Mouse (Mus musculus) forebrain, postnatal 0 days (tissue): ENCODE data around the gene Ager. TPM values are rescaled to one million over a fixed set of nuclear protein-coding genes. Genes with fewer than 3 reads are reported as not detected.
A peak's percentile ranks its signal among the peaks of the same experiment; 100 is the strongest.

ENCODE experiments used
- ATAC-seq: fragments of 200-750 bp; cut with Nextera tagmentation; 2 replicates; pipeline ENCODE4 v1.8.0; 2017; ENCODE audit warnings: mild to moderate bottlenecking, moderate library complexity
- DNase-seq: peaks from one replicate; pipeline ENCODE4 v3.0.0-alpha.2; 2015
- H3K27ac ChIP-seq: fragments of 300-500 bp; sonication (generic); 2 replicates; pipeline ENCODE4 v1.5.1; 2014; ENCODE audit warnings: low read depth, mild to moderate bottlenecking, antibody characterized with exemption, low read length, moderate library complexity, mixed read lengths
- H3K27me3 ChIP-seq: fragments of 300-500 bp; sonication (generic); 2 replicates; pipeline ENCODE4 v1.6.1; 2014; ENCODE audit warnings: mild to moderate bottlenecking, low read length, mixed read lengths; ENCODE audit not compliant: insufficient read depth
- H3K36me3 ChIP-seq: fragments of 300-500 bp; sonication (generic); 2 replicates; pipeline ENCODE4 v1.6.1; 2014; ENCODE audit warnings: mild to moderate bottlenecking, moderate library complexity; ENCODE audit not compliant: insufficient read depth
- H3K4me1 ChIP-seq: fragments of 300-500 bp; sonication (generic); 2 replicates; pipeline ENCODE4 v1.6.1; 2014; ENCODE audit warnings: antibody characterized with exemption; ENCODE audit not compliant: insufficient read depth
- H3K4me2 ChIP-seq: fragments of 300-500 bp; sonication (generic); 2 replicates; pipeline ENCODE4 v1.6.1; 2014; ENCODE audit warnings: low read depth, mild to moderate bottlenecking, moderate library complexity
- H3K4me3 ChIP-seq: fragments of 300-500 bp; sonication (generic); 2 replicates; pipeline ENCODE4 v1.5.1; 2014; ENCODE audit warnings: low read depth, low read length, mixed read lengths
- H3K9ac ChIP-seq: fragments of 300-500 bp; sonication (generic); 2 replicates; pipeline ENCODE4 v1.6.1; 2014; ENCODE audit warnings: mild to moderate bottlenecking
- H3K9me3 ChIP-seq: fragments of 300-500 bp; sonication (generic); 2 replicates; pipeline ENCODE4 v1.6.1; 2016; ENCODE audit warnings: low read length
- CTCF ChIP-seq: sonication (generic); IDR thresholded peaks from 2 replicates; pipeline ENCODE4 v1.5.1; 2016; ENCODE audit warnings: antibody characterized with exemption, control low read depth, low read depth
- WGBS: fragments of 180-500 bp; shearing (Covaris S2); extraction: QIAGEN DNeasy Blood & Tissue Kit; methylation state at CpG from one replicate; pipeline ENCODE4 v1.1.7; 2014; 5-methylcytosine and 5-hydroxymethylcytosine counted together
- polyA plus RNA-seq: library from polyadenylated mRNA; unstranded; fragments of >200 nt; fragmentation: Nextera tagmentation; extraction: Ambion mirVana; gene quantifications from 2 replicates; pipeline ENCODE4 v1.2.1, GENCODE M21; 2015
- total RNA-seq: library from RNA; depleted of rRNA; stranded (reverse); fragments of >200 nt; gene quantifications from 2 replicates; pipeline ENCODE4 v1.2.3, GENCODE M21; 2014

Gene Ager
- total and polyA plus RNA-seq, 2 experiments from 2014 or later: 1.2 to 2.8 TPM

DNA sequence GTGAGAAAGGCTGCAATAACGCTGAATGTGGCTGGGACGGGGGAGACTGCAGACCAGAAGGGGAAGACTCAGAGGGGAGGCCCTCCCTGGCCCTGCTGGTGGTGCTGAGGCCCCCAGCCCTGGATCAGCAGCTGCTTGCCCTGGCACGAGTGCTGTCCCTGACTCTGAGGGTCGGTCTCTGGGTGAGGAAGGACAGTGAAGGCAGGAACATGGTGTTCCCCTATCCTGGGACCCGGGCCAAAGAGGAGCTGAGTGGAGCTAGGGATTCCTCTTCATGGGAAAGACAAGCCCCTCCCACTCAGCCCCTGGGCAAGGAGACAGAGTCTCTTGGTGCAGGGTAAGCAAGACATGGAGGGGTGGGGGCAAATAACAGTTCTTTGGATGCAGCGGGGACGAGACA lies 14.3 kb upstream of the Ager start:
- no peak overlapping the region for H3K9ac ChIP-seq
- H3K27me3 ChIP-seq: no peaks in the 10 kb centered on the region
- H3K4me1 ChIP-seq: peaks cover 16% of the 10 kb centered on the region
- 51% methylated on average over 7 of the region's 7 CpGs for WGBS
- no peak overlapping the region for H3K4me2 ChIP-seq
- H3K36me3 ChIP-seq: no peaks in the 10 kb centered on the region
- no peak for TF ChIP-seq CTCF
- no peak overlapping the region for H3K27ac ChIP-seq
- no peak overlapping the region for H3K4me3 ChIP-seq
- no peak for ATAC-seq
- no peaks in the 10 kb centered on the region for H3K9me3 ChIP-seq
- no peak for DNase-seq

DNA sequence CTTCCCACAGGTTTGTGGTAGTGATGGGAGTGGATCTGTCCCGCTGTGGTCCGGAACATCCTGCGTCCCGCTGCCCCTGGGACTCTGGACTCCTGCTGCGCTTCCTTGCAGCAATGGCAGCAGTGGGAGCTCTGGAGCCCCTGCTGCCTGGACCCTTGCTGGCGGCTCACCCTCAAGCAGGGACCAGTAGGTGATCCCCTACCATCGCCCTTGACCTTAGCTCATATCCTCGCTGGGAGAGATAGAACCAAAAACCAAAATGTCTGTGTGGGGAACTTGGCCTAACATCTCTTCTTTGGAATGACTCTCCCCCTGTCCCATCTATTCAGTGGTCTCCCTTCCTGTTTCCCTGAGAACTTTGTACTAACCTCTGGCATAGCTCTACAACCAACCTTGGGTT lies 13.8 kb upstream of the Ager start:
- DNase-seq: no peak
- WGBS: 94% methylated on average over 8 of the region's 8 CpGs

DNA sequence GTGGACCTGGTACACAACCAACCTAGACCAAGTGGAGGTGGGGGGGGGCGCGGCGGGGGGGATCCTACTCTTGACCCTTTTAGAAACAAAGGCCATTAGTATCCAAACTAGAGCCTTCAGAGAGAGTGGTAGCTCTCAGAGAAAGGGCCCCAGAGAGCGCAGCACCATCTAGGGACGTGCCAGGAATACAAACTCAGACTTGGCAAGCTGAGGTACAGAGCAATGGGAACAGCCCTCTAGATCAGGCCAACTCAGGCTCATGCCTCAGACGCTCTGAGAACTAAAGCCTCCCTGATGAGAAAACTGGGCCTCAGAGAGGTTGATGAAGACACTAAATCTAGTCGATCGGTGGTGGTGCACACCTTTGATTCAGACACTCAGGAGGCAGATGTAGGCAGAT lies 12.5 kb upstream of the Ager start:
- H3K9ac ChIP-seq: no peak overlapping the region
- no peak overlapping the region for H3K4me2 ChIP-seq
- no peaks in the 10 kb centered on the region for H3K36me3 ChIP-seq
- ATAC-seq (no peak), DNase-seq (no peak)
- no peaks in the 10 kb centered on the region for H3K27me3 ChIP-seq
- TF ChIP-seq CTCF: no peak
- no peaks in the 10 kb centered on the region for H3K9me3 ChIP-seq
- 85% methylated on average over 8 of the region's 8 CpGs for WGBS
- H3K27ac ChIP-seq: no peak overlapping the region
- H3K4me3 ChIP-seq: no peak overlapping the region
- peaks cover 17% of the 10 kb centered on the region for H3K4me1 ChIP-seq

More for the DNA sequence above, 13.8 kb upstream of the Ager start:
- Histone ChIP-seq H3K4me3 (no peak overlapping the region), H3K9me3 (no peaks in the 10 kb centered on the region), H3K4me2 (no peak overlapping the region), H3K27ac (no peak overlapping the region), H3K27me3 (no peaks in the 10 kb centered on the region), H3K9ac (no peak overlapping the region), H3K4me1 (peaks cover 17% of the 10 kb centered on the region), H3K36me3 (no peaks in the 10 kb centered on the region)
- TF ChIP-seq CTCF: no peak
- no peak for ATAC-seq

DNA sequence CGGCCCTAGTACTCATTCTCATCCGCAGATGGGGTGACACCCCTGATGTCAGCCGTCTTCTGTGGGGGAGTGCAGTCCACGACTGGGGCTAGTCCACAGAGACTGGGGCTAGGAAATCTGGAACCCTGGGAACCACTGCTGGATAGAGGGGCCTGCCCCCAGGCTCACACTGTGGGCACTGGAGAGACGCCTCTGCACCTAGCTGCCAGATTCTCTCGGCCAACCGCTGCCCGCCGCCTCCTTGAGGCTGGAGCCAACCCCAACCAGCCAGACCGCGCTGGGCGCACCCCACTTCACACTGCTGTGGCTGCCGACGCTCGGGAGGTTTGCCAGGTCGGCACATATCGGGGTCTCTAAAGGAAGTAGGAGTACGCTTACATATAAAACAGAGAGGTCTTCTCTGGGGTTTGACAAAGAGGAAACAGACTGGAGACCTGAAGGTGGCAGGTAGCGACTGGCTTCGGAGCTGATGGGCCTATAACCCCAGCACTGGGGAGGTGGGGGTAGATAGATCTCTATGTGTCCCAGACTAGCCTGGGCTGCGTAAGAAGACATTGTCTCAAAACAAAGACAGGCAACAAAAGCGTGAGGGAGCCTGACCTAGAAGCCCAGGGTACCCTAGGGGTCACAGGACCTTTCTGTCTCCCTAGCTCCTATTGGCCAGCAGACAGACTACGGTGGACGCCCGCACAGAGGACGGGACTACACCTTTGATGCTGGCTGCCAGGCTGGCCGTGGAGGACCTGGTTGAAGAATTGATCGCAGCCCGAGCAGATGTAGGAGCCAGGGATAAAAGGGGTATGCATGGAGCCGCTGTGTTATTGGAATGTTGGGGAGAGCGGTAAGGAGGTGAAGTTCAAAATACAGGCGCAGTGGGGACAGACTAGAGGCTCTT lies 11.5 kb upstream of the Ager start:
- no peaks in the 10 kb centered on the region for H3K27me3 ChIP-seq
- H3K4me2 ChIP-seq: peak overlapping the region; percentile 98
- H3K4me3 ChIP-seq: peak overlapping the region; percentile 69
- DNase-seq: peak; percentile 60
- peak overlapping the region; percentile 87 for H3K9ac ChIP-seq
- peak overlapping the region; percentile 99 for H3K27ac ChIP-seq
- H3K36me3 ChIP-seq: no peaks in the 10 kb centered on the region
- ATAC-seq: no peak; the same call in 1 of the 2 replicates
- H3K4me1 ChIP-seq: peaks cover 20% of the 10 kb centered on the region
- no peak for TF ChIP-seq CTCF
- H3K9me3 ChIP-seq: no peaks in the 10 kb centered on the region
- WGBS: 12% methylated on average over 32 of the region's 32 CpGs

DNA sequence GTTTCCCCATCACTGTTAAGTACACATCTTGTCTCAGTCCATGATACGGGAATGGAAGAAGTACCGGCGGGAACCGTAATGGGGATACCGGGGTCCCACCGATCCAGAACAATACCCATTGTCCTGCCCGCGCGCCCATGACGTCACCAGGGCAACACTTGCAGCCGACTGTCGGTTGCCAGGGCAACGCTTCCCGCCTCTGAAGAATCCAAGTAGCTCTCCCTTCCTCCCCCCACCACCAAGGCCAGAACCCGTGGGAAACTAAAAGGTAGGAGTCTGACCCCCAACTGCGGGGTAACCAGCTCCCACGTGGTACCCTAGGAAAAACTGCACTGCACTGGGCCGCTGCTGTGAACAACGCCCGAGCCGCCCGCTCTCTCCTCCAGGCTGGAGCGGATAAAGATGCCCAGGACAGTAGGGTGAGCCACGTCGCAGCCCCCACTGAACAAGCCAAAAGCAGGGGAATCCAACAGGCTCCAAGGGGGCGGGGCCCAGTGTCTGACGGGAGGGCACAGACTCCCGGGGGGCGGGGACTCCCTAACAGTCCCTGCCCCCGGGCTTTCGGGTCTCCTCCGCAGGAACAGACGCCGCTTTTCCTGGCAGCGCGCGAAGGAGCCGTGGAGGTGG lies 10.8 kb upstream of the Ager start:
- TF ChIP-seq CTCF: no peak
- under 1% methylated on average over 38 of the region's 38 CpGs for WGBS
- peak overlapping the region; percentile 98 for H3K4me2 ChIP-seq
- ATAC-seq: peak; percentile 80
- peaks cover 25% of the 10 kb centered on the region for H3K4me1 ChIP-seq
- H3K4me3 ChIP-seq: peak overlapping the region; percentile 69
- H3K9me3 ChIP-seq: no peaks in the 10 kb centered on the region
- peak overlapping the region; percentile 87 for H3K9ac ChIP-seq
- no peaks in the 10 kb centered on the region for H3K36me3 ChIP-seq
- H3K27ac ChIP-seq: peak overlapping the region; percentile 99
- DNase-seq: peak; percentile 94
- H3K27me3 ChIP-seq: no peaks in the 10 kb centered on the region

DNA sequence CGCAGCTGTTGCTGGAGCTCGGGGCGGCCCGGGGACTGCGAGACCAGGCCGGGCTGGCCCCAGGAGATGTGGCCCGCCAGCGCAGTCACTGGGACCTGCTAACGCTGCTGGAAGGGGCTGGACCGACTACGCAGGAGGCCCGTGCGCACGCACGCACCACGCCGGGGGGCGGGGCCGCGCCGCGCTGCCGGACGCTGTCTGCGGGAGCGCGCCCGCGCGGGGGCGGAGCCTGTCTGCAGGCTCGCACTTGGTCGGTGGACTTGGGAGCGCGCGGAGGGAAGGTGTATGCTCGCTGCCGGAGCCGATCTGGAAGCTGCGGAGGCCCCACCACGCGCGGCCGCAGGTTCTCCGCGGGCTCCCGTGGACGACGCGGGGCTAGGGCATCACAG lies 10.2 kb upstream of the Ager start:
- Histone ChIP-seq H3K4me2 (peak overlapping the region; percentile 98), H3K36me3 (no peaks in the 10 kb centered on the region), H3K9ac (peak overlapping the region; percentile 87), H3K4me3 (peak overlapping the region; percentile 69), H3K27me3 (no peaks in the 10 kb centered on the region), H3K9me3 (no peaks in the 10 kb centered on the region), H3K27ac (peak overlapping the region; percentile 99), H3K4me1 (peaks cover 25% of the 10 kb centered on the region)
- WGBS: 5% methylated on average over 50 of the region's 50 CpGs
- peak; percentile 98 for DNase-seq
- no peak for TF ChIP-seq CTCF
- peak; percentile 86 for ATAC-seq

DNA sequence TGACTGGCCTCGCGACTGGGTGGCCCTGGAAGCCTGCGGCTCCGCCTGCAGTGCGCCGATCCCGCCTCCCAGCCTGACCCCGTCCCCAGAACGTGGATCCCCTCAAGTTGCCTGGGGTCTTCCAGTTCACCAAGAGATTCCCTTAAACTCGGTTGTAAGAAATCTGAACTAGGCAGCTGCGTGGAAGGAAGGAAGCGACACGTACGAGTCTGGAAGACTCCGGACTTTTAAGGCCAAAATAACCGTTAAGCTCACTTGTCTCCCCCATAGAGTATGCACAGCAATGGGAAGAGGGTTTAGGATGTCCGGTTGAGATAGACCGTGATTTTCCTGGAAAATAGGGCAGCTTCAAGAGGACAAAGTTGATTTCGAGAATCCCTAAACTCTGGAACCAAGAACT lies 9.8 kb upstream of the Ager start:
- 4% methylated on average over 19 of the region's 19 CpGs for WGBS
- H3K36me3 ChIP-seq: no peaks in the 10 kb centered on the region
- peak overlapping the region; percentile 98 for H3K4me2 ChIP-seq

More for the DNA sequence above, 9.8 kb upstream of the Ager start:
- Histone ChIP-seq H3K4me1 (peaks cover 25% of the 10 kb centered on the region), H3K9me3 (no peaks in the 10 kb centered on the region), H3K9ac (peak overlapping the region; percentile 87), H3K27ac (peak overlapping the region; percentile 99), H3K27me3 (no peaks in the 10 kb centered on the region), H3K4me3 (peak overlapping the region; percentile 69)
- ATAC-seq (no peak), DNase-seq (no peak)
- TF ChIP-seq CTCF: no peak
